Mouse (Mus musculus) megakaryocyte, embryonic 14.5 days (primary cell): Measurements from ENCODE around the gene Ecel1. TPM values are rescaled to one million over a fixed set of nuclear protein-coding genes. Genes with fewer than 3 reads are reported as not detected.

ENCODE experiments used
- H3K27me3 ChIP-seq: replicated peaks from 2 replicates; pipeline ENCODE3; 2012; ENCODE audit warnings: inconsistent platforms
- H3K36me3 ChIP-seq: replicated peaks from 2 replicates; pipeline ENCODE3; 2012; ENCODE audit warnings: low read length, inconsistent platforms, mixed read lengths
- H3K4me1 ChIP-seq: 2 replicates; pipeline ENCODE4 v1.6.1; 2012; ENCODE audit warnings: inconsistent platforms
- H3K4me3 ChIP-seq: replicated peaks from 2 replicates; pipeline ENCODE3; 2012; ENCODE audit warnings: moderate library complexity, mild to moderate bottlenecking, inconsistent platforms
- H3K9me3 ChIP-seq: 2 replicates; pipeline ENCODE4 v1.6.1; 2012; ENCODE audit warnings: inconsistent platforms
- FLI1 ChIP-seq: IDR thresholded peaks from 2 replicates; pipeline ENCODE4 v1.6.1; 2012; ENCODE audit warnings: low read length, inconsistent platforms, mixed read lengths
- GATA1 ChIP-seq: IDR thresholded peaks from 3 replicates; pipeline ENCODE4 v1.6.1; 2012; ENCODE audit warnings: mixed read lengths, low read length, inconsistent platforms, borderline replicate concordance
- polyA plus RNA-seq: library from polyadenylated mRNA; stranded (reverse); fragments of >175 nt; gene quantifications from 2 replicates; pipeline ENCODE4 v1.2.3, GENCODE M21; 2012; ENCODE audit warnings: low replicate concordance; ENCODE audit not compliant: insufficient read depth

The Ecel1 gene
- not detected in 2 replicates for polyA plus RNA-seq

GRCm38 (mm10) chr1:87156199-87156587 is at the start of gene Ecel1:
Ecel1 (minus strand) TSS chr1:87156521.
- Histone ChIP-seq H3K4me3 (no peak within 1 kb of the TSS), H3K4me1 (peaks cover 11% of the 10 kb centered on the region), H3K9me3 (no peaks in the 10 kb centered on the region; the same call in 1 of the 2 replicates), H3K36me3 (no peaks in the 10 kb centered on the region), H3K27me3 (peaks cover 92% of the 10 kb centered on the region)
- TF ChIP-seq GATA1 (no peak), FLI1 (no peak)

GRCm38 (mm10) chr1:87205502-87205901 is 49.2 kb upstream of the Ecel1 start:
- H3K9me3 ChIP-seq, result peaks cover 14% of the 10 kb centered on the region

GRCm38 (mm10) chr1:87205038-87205437 is 48.7 kb upstream of the Ecel1 start:
- no peak overlapping the region for H3K4me3 ChIP-seq
- peaks cover 14% of the 10 kb centered on the region for H3K9me3 ChIP-seq
- TF ChIP-seq FLI1, result no peak
- TF ChIP-seq GATA1, result no peak
- no peaks in the 10 kb centered on the region for H3K36me3 ChIP-seq
- peaks cover 15% of the 10 kb centered on the region for H3K4me1 ChIP-seq
- H3K27me3 ChIP-seq, result peaks cover 85% of the 10 kb centered on the region

More at GRCm38 (mm10) chr1:87205502-87205901, 49.2 kb upstream of the Ecel1 start:
- Histone ChIP-seq H3K4me3 (no peak overlapping the region), H3K36me3 (no peaks in the 10 kb centered on the region), H3K4me1 (peaks cover 15% of the 10 kb centered on the region), H3K27me3 (peaks cover 85% of the 10 kb centered on the region)
- TF ChIP-seq GATA1 (no peak), FLI1 (no peak)

DNA sequence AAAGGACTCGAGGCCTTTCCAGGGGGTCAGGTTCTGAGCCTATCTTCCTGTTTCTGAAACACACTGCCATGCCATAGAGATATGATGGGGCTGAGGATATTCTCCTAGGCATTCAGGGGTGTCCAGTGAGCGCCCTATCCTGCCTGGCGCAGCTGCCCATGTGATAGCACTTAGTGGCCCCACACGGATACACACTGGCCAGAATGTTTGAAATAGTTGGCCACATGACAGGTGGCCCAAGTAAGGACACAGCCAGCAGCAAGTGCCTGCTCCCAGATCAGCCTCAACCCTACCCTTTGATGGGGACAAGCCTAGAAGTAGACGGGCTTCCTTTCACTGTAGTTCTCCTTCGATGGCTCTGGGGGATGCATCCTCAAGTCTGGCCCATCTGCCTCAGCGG is 48.1 kb upstream of the Ecel1 start, which contains the start of gene Chrng:
Gene Chrng (plus strand): TSS at position 193 of the 400 bp plus-strand sequence.
- no peak within 1 kb of the TSS for H3K4me3 ChIP-seq
- TF ChIP-seq GATA1 (no peak), FLI1 (no peak)
- H3K4me1 ChIP-seq, result peaks cover 15% of the 10 kb centered on the region
- H3K9me3 ChIP-seq, result peaks cover 14% of the 10 kb centered on the region
- H3K27me3 ChIP-seq, result peaks cover 87% of the 10 kb centered on the region
- no peaks in the 10 kb centered on the region for H3K36me3 ChIP-seq

- H3K36me3 ChIP-seq, result no peaks in the 10 kb centered on the region
- peaks cover 14% of the 10 kb centered on the region for H3K9me3 ChIP-seq
- TF ChIP-seq GATA1 (no peak), FLI1 (no peak)
- H3K4me1 ChIP-seq, result peaks cover 15% of the 10 kb centered on the region
- peaks cover 88% of the 10 kb centered on the region for H3K27me3 ChIP-seq
- H3K4me3 ChIP-seq, result no peak overlapping the region
These were observed 47.5 kb upstream of the Ecel1 start for GRCm38 (mm10) chr1:87203779-87204178.

GRCm38 (mm10) chr1:87201848-87202247 is 45.5 kb upstream of the Ecel1 start:
- H3K4me3 ChIP-seq, result no peak overlapping the region
- TF ChIP-seq GATA1, result no peak
- TF ChIP-seq FLI1, result no peak
- H3K4me1 ChIP-seq, result peaks cover 12% of the 10 kb centered on the region
- peaks cover 14% of the 10 kb centered on the region for H3K9me3 ChIP-seq
- H3K36me3 ChIP-seq, result no peaks in the 10 kb centered on the region
- peaks cover 84% of the 10 kb centered on the region for H3K27me3 ChIP-seq

DNA sequence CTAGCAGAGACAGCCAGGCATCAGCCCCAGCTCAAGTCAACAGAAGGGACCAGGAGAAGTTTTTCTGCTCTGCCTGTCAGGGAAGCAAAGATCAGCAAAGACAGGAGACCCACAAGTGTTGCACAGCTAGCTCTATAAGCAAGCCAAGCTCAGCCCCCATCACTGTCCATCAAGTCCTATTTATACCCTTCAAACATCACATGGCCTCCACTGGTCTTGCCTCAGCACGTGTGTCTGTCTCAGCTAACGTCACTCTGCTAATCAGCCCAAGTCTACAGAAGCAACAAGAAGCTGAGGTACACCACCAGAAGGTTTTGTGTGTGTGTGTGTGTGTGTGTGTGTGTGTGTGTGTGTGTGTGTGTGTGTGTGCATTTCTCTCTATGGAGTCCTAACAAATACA is 44.5 kb upstream of the Ecel1 start:
- no peak for TF ChIP-seq FLI1
- TF ChIP-seq GATA1, result no peak
- H3K4me3 ChIP-seq, result no peak overlapping the region
- H3K4me1 ChIP-seq, result peaks cover 8% of the 10 kb centered on the region
- H3K27me3 ChIP-seq, result peaks cover 76% of the 10 kb centered on the region
- H3K9me3 ChIP-seq, result peaks cover 14% of the 10 kb centered on the region
- no peaks in the 10 kb centered on the region for H3K36me3 ChIP-seq

DNA sequence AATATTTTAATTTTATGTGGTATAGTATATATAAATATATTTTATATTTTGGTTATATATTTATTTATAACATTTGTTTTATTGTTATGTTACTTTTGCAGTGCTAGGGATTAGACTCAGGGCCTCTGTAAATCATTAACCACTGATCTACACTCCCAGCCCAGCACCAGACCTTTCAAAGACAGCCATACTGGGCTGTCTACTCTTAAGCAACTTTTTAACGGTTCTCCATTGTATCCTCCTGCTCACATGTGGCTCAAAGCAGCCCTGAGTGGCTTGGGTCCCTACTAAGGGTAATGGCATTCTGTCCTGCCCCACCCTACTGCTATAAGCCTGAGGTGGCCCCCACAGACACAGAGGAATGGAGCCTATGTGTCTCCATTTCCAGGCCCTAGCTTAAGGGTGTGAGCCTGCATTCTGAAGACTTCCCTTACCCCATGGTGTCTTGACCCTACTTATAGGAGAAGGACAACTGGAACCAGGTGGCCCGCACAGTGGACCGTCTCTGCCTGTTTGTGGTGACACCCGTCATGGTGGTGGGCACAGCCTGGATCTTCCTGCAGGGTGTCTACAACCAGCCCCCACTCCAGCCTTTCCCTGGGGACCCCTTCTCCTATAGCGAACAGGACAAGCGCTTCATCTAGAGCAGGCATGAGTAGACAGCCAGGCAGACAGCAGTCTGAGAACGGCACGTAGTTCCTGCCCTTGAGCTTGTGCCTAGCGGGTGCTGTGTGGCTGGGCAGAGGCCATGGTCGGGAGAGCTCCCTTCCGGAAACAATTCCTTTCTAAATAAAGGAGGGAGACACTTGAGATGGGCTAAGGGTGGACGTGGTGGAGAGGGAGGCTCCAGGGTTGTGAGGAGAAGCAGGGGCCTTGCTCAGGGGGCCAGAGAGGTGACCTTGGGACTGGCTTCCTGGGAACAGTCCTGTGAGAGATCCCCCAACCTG is 42.1 kb upstream of the Ecel1 start:
- peaks cover 73% of the 10 kb centered on the region for H3K27me3 ChIP-seq
- no peaks in the 10 kb centered on the region for H3K4me1 ChIP-seq
- TF ChIP-seq FLI1 (no peak), GATA1 (no peak)
- H3K4me3 ChIP-seq, result no peak overlapping the region
- H3K9me3 ChIP-seq, result peaks cover 3% of the 10 kb centered on the region
- no peaks in the 10 kb centered on the region for H3K36me3 ChIP-seq

GRCm38 (mm10) chr1:87197296-87197695 is 41.0 kb upstream of the Ecel1 start:
- Histone ChIP-seq H3K36me3 (no peaks in the 10 kb centered on the region), H3K4me1 (no peaks in the 10 kb centered on the region), H3K9me3 (no peaks in the 10 kb centered on the region), H3K27me3 (peaks cover 78% of the 10 kb centered on the region), H3K4me3 (no peak overlapping the region)
- TF ChIP-seq GATA1, result no peak

GRCm38 (mm10) chr1:87190429-87190828 is 34.1 kb upstream of the Ecel1 start, which contains the start of gene Chrnd:
Chrnd (plus strand) TSS chr1:87190607.
- Histone ChIP-seq H3K4me3 (no peak within 1 kb of the TSS), H3K27me3 (peaks cover 93% of the 10 kb centered on the region)

More at GRCm38 (mm10) chr1:87190429-87190828, 34.1 kb upstream of the Ecel1 start, which contains the start of gene Chrnd:
- no peaks in the 10 kb centered on the region for H3K36me3 ChIP-seq
- H3K9me3 ChIP-seq, result no peaks in the 10 kb centered on the region
- H3K4me1 ChIP-seq, result peaks cover 16% of the 10 kb centered on the region
- TF ChIP-seq FLI1 (no peak), GATA1 (no peak)
